Mouse (Mus musculus): Measurements from ENCODE around the gene Gm17416. TPM values are rescaled to one million over a fixed set of nuclear protein-coding genes. Genes with fewer than 3 reads are reported as not detected.

The Gm17416 gene
- polyA plus RNA-seq, 1 experiment from 2014 or later, result not detected

GRCm38 (mm10) chr2:152588450-152588849 lies 19.3 kb downstream of the Gm17416 start:
- no peaks in the 10 kb centered on the region for H3K9me3 ChIP-seq (replicated peaks; ENCODE audit: control insufficient read depth, low read length)
- DNase-seq (ENCODE audit: low spot score) (no peak), ATAC-seq (replicated peaks; ENCODE audit: insufficient number of reproducible peaks, low FRiP score, low TSS enrichment, low read depth) (no peak)
- no peaks in the 10 kb centered on the region for H3K36me3 ChIP-seq (replicated peaks; ENCODE audit: control insufficient read depth, insufficient read depth, low read depth, low read length)
- WGBS, result 33% methylated on average over 2 of the region's 2 CpGs
- H3K27me3 ChIP-seq (ENCODE audit: control insufficient read depth, insufficient read depth, low read length), result no peaks in the 10 kb centered on the region
- no peak overlapping the region for H3K4me3 ChIP-seq (ENCODE audit: low read depth, low read length)
- H3K4me1 ChIP-seq (ENCODE audit: control insufficient read depth, insufficient read depth, low read length), result no peaks in the 10 kb centered on the region
- no peak overlapping the region for H3K27ac ChIP-seq (replicated peaks; ENCODE audit: low read depth, low read length)
- H3K4me2 ChIP-seq (ENCODE audit: low read depth, low read length), result no peak overlapping the region
- no peak overlapping the region for H3K9ac ChIP-seq (replicated peaks; ENCODE audit: low read length)

DNA sequence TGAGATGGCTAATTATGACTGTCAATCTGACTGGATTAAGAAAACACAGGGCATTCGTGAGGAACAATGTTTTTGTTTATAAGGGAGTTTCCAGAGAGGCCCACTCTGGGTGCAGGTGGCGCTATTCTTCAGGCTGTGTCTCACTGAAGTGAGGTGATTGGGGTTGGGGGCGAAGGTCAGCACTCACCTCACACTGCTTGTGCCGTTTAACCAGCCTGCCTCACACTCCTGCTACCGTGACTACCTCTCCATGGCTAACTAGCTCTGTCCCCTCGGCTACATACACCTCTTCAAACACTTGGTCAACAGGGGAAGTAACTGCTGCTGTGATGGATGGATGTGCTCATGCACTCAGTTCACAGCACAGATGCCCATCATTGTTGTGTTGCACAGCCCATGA lies 19.9 kb downstream of the Gm17416 start:
- Histone ChIP-seq H3K4me1 (ENCODE audit: control insufficient read depth, insufficient read depth, low read length) (no peaks in the 10 kb centered on the region), H3K9ac (replicated peaks; ENCODE audit: low read length) (no peak overlapping the region), H3K4me2 (ENCODE audit: low read depth, low read length) (no peak overlapping the region), H3K9me3 (replicated peaks; ENCODE audit: control insufficient read depth, low read length) (no peaks in the 10 kb centered on the region), H3K4me3 (ENCODE audit: low read depth, low read length) (no peak overlapping the region), H3K27ac (replicated peaks; ENCODE audit: low read depth, low read length) (no peak overlapping the region), H3K27me3 (ENCODE audit: control insufficient read depth, insufficient read depth, low read length) (no peaks in the 10 kb centered on the region), H3K36me3 (replicated peaks; ENCODE audit: control insufficient read depth, insufficient read depth, low read depth, low read length) (no peaks in the 10 kb centered on the region)
- ATAC-seq (replicated peaks; ENCODE audit: insufficient number of reproducible peaks, low FRiP score, low TSS enrichment, low read depth) (no peak), DNase-seq (ENCODE audit: low spot score) (no peak)
- WGBS, result 33% methylated on average over 6 of the region's 6 CpGs

- Histone ChIP-seq H3K9ac (replicated peaks; ENCODE audit: low read length) (no peak within 1 kb of the TSS), H3K4me3 (ENCODE audit: low read depth, low read length) (no peak within 1 kb of the TSS), H3K27me3 (ENCODE audit: control insufficient read depth, insufficient read depth, low read length) (no peaks in the 10 kb centered on the region), H3K36me3 (replicated peaks; ENCODE audit: control insufficient read depth, insufficient read depth, low read depth, low read length) (no peaks in the 10 kb centered on the region), H3K27ac (replicated peaks; ENCODE audit: low read depth, low read length) (no peak within 1 kb of the TSS), H3K9me3 (replicated peaks; ENCODE audit: control insufficient read depth, low read length) (no peaks in the 10 kb centered on the region), H3K4me1 (ENCODE audit: control insufficient read depth, insufficient read depth, low read length) (no peaks in the 10 kb centered on the region), H3K4me2 (ENCODE audit: low read depth, low read length) (no peak within 1 kb of the TSS)
- DNase-seq (ENCODE audit: low spot score) (no peak), ATAC-seq (replicated peaks; ENCODE audit: insufficient number of reproducible peaks, low FRiP score, low TSS enrichment, low read depth) (no peak)
- 60% methylated on average over 7 of the region's 7 CpGs for WGBS
These were observed 30.2 kb downstream of the Gm17416 start, which contains the start of gene Defb45 for GRCm38 (mm10) chr2:152599299-152599698. Gene Defb45, minus strand, starts transcription at chr2:152599399.

- no peak overlapping the region for H3K4me2 ChIP-seq (ENCODE audit: low read depth, low read length)
- DNase-seq (ENCODE audit: low spot score), result no peak
- no peak overlapping the region for H3K27ac ChIP-seq (replicated peaks; ENCODE audit: low read depth, low read length)
- H3K4me3 ChIP-seq (ENCODE audit: low read depth, low read length), result no peak overlapping the region
- WGBS, result 86% methylated on average over 6 of the region's 6 CpGs
- H3K9me3 ChIP-seq (replicated peaks; ENCODE audit: control insufficient read depth, low read length), result no peaks in the 10 kb centered on the region
- H3K36me3 ChIP-seq (replicated peaks; ENCODE audit: control insufficient read depth, insufficient read depth, low read depth, low read length), result no peaks in the 10 kb centered on the region
- H3K9ac ChIP-seq (replicated peaks; ENCODE audit: low read length), result no peak overlapping the region
- no peaks in the 10 kb centered on the region for H3K4me1 ChIP-seq (ENCODE audit: control insufficient read depth, insufficient read depth, low read length)
- no peak for ATAC-seq (replicated peaks; ENCODE audit: insufficient number of reproducible peaks, low FRiP score, low TSS enrichment, low read depth)
- no peaks in the 10 kb centered on the region for H3K27me3 ChIP-seq (ENCODE audit: control insufficient read depth, insufficient read depth, low read length)
These were observed 30.9 kb downstream of the Gm17416 start for GRCm38 (mm10) chr2:152600076-152600475.

DNA sequence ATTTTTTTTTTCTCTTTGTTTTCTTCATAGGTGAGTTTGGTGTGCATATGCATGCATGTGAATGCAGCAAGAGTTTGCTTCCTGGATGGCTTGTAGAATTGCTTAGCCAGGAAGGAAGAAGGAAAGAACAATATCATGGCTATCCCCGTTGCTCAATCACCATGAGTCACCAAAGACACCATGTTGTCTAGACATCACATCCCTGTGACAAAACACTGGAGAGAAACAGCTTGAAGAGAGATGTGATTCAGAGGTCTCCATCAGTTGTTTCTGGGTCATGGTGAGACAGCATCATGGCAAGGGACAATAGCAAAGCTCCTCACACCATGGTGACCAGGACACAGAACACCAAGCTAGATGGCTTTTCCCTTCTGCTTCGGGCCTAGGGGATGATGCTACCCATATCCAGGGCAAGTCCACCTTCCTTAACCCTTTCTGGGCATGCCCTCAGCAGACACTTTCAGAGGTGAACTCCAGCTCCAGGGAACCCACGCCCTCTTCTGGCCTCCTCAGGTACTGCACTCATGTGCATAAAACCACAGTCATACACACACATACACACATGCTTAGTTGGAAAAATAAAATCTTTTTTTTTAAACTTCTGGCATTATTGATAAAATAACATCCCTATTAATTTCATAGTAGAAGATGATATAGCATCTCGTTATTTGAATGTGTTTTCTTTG lies 32.3 kb downstream of the Gm17416 start:
- 77% methylated on average over 4 of the region's 4 CpGs for WGBS
- Histone ChIP-seq H3K4me2 (ENCODE audit: low read depth, low read length) (no peak overlapping the region), H3K36me3 (replicated peaks; ENCODE audit: control insufficient read depth, insufficient read depth, low read depth, low read length) (no peaks in the 10 kb centered on the region), H3K9ac (replicated peaks; ENCODE audit: low read length) (no peak overlapping the region), H3K27ac (replicated peaks; ENCODE audit: low read depth, low read length) (no peak overlapping the region), H3K27me3 (ENCODE audit: control insufficient read depth, insufficient read depth, low read length) (no peaks in the 10 kb centered on the region), H3K4me3 (ENCODE audit: low read depth, low read length) (no peak overlapping the region), H3K9me3 (replicated peaks; ENCODE audit: control insufficient read depth, low read length) (no peaks in the 10 kb centered on the region), H3K4me1 (ENCODE audit: control insufficient read depth, insufficient read depth, low read length) (no peaks in the 10 kb centered on the region)
- no peak for ATAC-seq (replicated peaks; ENCODE audit: insufficient number of reproducible peaks, low FRiP score, low TSS enrichment, low read depth)
- no peak for DNase-seq (ENCODE audit: low spot score)

DNA sequence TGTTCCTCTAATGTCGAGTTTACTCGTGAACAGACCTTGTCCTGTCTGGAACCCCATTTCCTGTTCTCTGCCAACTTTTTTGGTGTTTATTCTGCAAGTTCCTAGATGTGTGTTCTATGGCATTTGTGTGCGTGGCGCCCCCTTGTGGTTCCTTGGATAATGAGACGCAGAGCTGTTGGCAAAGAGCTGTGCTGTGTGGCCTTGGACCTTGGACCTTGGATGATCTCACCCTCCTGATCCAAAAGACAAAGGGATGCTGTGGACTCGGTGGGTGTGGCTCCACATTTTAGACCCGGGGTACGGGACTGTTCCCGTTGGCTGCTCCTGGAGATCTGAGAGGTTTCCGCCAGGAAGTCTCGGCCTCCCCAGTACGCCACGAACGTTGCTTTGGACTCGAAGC lies 34.9 kb downstream of the Gm17416 start, which contains the start of gene Defb36:
Gene Defb36 (plus strand): TSS at position 271 of the 400 bp plus-strand sequence.
- no peak within 1 kb of the TSS for H3K9ac ChIP-seq (replicated peaks; ENCODE audit: low read length)
- WGBS, result 86% methylated on average over 15 of the region's 15 CpGs
- DNase-seq (ENCODE audit: low spot score), result peak; percentile 30

GRCm38 (mm10) chr2:152607746-152608145 lies 38.6 kb downstream of the Gm17416 start:
- Histone ChIP-seq H3K9me3 (replicated peaks; ENCODE audit: control insufficient read depth, low read length) (no peaks in the 10 kb centered on the region), H3K4me1 (ENCODE audit: control insufficient read depth, insufficient read depth, low read length) (no peaks in the 10 kb centered on the region), H3K27ac (replicated peaks; ENCODE audit: low read depth, low read length) (no peak overlapping the region), H3K36me3 (replicated peaks; ENCODE audit: control insufficient read depth, insufficient read depth, low read depth, low read length) (no peaks in the 10 kb centered on the region), H3K4me3 (ENCODE audit: low read depth, low read length) (no peak overlapping the region), H3K9ac (replicated peaks; ENCODE audit: low read length) (no peak overlapping the region), H3K4me2 (ENCODE audit: low read depth, low read length) (no peak overlapping the region), H3K27me3 (ENCODE audit: control insufficient read depth, insufficient read depth, low read length) (no peaks in the 10 kb centered on the region)
- DNase-seq (ENCODE audit: low spot score) (no peak), ATAC-seq (replicated peaks; ENCODE audit: insufficient number of reproducible peaks, low FRiP score, low TSS enrichment, low read depth) (no peak)
- WGBS, result 69% methylated on average over 6 of the region's 6 CpGs

More for the DNA sequence above, 34.9 kb downstream of the Gm17416 start, which contains the start of gene Defb36:
- H3K4me2 ChIP-seq (ENCODE audit: low read depth, low read length), result no peak within 1 kb of the TSS
- no peak within 1 kb of the TSS for H3K27ac ChIP-seq (replicated peaks; ENCODE audit: low read depth, low read length)
- no peak within 1 kb of the TSS for H3K4me3 ChIP-seq (ENCODE audit: low read depth, low read length)
- H3K4me1 ChIP-seq (ENCODE audit: control insufficient read depth, insufficient read depth, low read length), result no peaks in the 10 kb centered on the region
- H3K27me3 ChIP-seq (ENCODE audit: control insufficient read depth, insufficient read depth, low read length), result no peaks in the 10 kb centered on the region
- no peaks in the 10 kb centered on the region for H3K9me3 ChIP-seq (replicated peaks; ENCODE audit: control insufficient read depth, low read length)
- ATAC-seq (replicated peaks; ENCODE audit: insufficient number of reproducible peaks, low FRiP score, low TSS enrichment, low read depth), result no peak
- no peaks in the 10 kb centered on the region for H3K36me3 ChIP-seq (replicated peaks; ENCODE audit: control insufficient read depth, insufficient read depth, low read depth, low read length)

- no peak for DNase-seq (ENCODE audit: low spot score)
- H3K4me3 ChIP-seq (ENCODE audit: low read depth, low read length), result no peak overlapping the region
- no peaks in the 10 kb centered on the region for H3K4me1 ChIP-seq (ENCODE audit: control insufficient read depth, insufficient read depth, low read length)
- no peak overlapping the region for H3K9ac ChIP-seq (replicated peaks; ENCODE audit: low read length)
- no peak overlapping the region for H3K27ac ChIP-seq (replicated peaks; ENCODE audit: low read depth, low read length)
- WGBS, result 78% methylated on average over 1 of the region's 1 CpGs
- ATAC-seq (replicated peaks; ENCODE audit: insufficient number of reproducible peaks, low FRiP score, low TSS enrichment, low read depth), result no peak
- no peaks in the 10 kb centered on the region for H3K9me3 ChIP-seq (replicated peaks; ENCODE audit: control insufficient read depth, low read length)
- H3K27me3 ChIP-seq (ENCODE audit: control insufficient read depth, insufficient read depth, low read length), result no peaks in the 10 kb centered on the region
- no peak overlapping the region for H3K4me2 ChIP-seq (ENCODE audit: low read depth, low read length)
- H3K36me3 ChIP-seq (replicated peaks; ENCODE audit: control insufficient read depth, insufficient read depth, low read depth, low read length), result no peaks in the 10 kb centered on the region
These were observed 39.6 kb downstream of the Gm17416 start for GRCm38 (mm10) chr2:152608719-152609118.
